Mouse (Mus musculus): ENCODE measurements around the gene Tbl1xr1. TPM values are rescaled to one million over a fixed set of nuclear protein-coding genes. Genes with fewer than 3 reads are reported as not detected.
A peak's percentile ranks its signal among the peaks of the same experiment; 100 is the strongest.

Gene Tbl1xr1
- polyA plus RNA-seq, 1 experiment from 2014 or later: 35.8 TPM

- Histone ChIP-seq H3K9ac (ENCODE audit: low read depth, low read length) (no peak overlapping the region), H3K27ac (ENCODE audit: low read depth, low read length) (no peak overlapping the region), H3K27me3 (ENCODE audit: control insufficient read depth, insufficient read depth, low read length) (no peaks in the 10 kb centered on the region), H3K9me3 (ENCODE audit: control insufficient read depth, low read length) (no peaks in the 10 kb centered on the region), H3K36me3 (ENCODE audit: control insufficient read depth, insufficient read depth, low read length) (no peaks in the 10 kb centered on the region), H3K4me1 (replicated peaks; ENCODE audit: control insufficient read depth, insufficient read depth, low read length) (no peaks in the 10 kb centered on the region), H3K4me2 (replicated peaks; ENCODE audit: low read depth, low read length) (no peak overlapping the region), H3K4me3 (ENCODE audit: low read depth, low read length) (no peak overlapping the region)
- WGBS: 80% methylated on average over 5 of the region's 5 CpGs
- ATAC-seq (ENCODE audit: low FRiP score): no peak
- DNase-seq (ENCODE audit: low spot score): no peak
Observed at GRCm38 (mm10) chr3:22126251-22126826, 49.9 kb downstream of the Tbl1xr1 start.

GRCm38 (mm10) chr3:22131277-22131676 lies 54.8 kb downstream of the Tbl1xr1 start:
- Histone ChIP-seq H3K4me2 (replicated peaks; ENCODE audit: low read depth, low read length) (no peak overlapping the region), H3K27me3 (ENCODE audit: control insufficient read depth, insufficient read depth, low read length) (no peaks in the 10 kb centered on the region), H3K9ac (ENCODE audit: low read depth, low read length) (no peak overlapping the region), H3K27ac (ENCODE audit: low read depth, low read length) (no peak overlapping the region), H3K4me3 (ENCODE audit: low read depth, low read length) (no peak overlapping the region), H3K36me3 (ENCODE audit: control insufficient read depth, insufficient read depth, low read length) (no peaks in the 10 kb centered on the region), H3K4me1 (replicated peaks; ENCODE audit: control insufficient read depth, insufficient read depth, low read length) (no peaks in the 10 kb centered on the region), H3K9me3 (ENCODE audit: control insufficient read depth, low read length) (no peaks in the 10 kb centered on the region)
- ATAC-seq (ENCODE audit: low FRiP score): no peak
- 88% methylated on average over 2 of the region's 2 CpGs for WGBS
- DNase-seq (ENCODE audit: low spot score): no peak

GRCm38 (mm10) chr3:22133626-22134025 lies 57.2 kb downstream of the Tbl1xr1 start:
- Histone ChIP-seq H3K9me3 (ENCODE audit: control insufficient read depth, low read length) (no peaks in the 10 kb centered on the region), H3K4me2 (replicated peaks; ENCODE audit: low read depth, low read length) (no peak overlapping the region), H3K36me3 (ENCODE audit: control insufficient read depth, insufficient read depth, low read length) (no peaks in the 10 kb centered on the region), H3K27ac (ENCODE audit: low read depth, low read length) (no peak overlapping the region), H3K27me3 (ENCODE audit: control insufficient read depth, insufficient read depth, low read length) (no peaks in the 10 kb centered on the region), H3K4me3 (ENCODE audit: low read depth, low read length) (no peak overlapping the region), H3K4me1 (replicated peaks; ENCODE audit: control insufficient read depth, insufficient read depth, low read length) (no peaks in the 10 kb centered on the region), H3K9ac (ENCODE audit: low read depth, low read length) (no peak overlapping the region)
- 92% methylated on average over 7 of the region's 7 CpGs for WGBS
- DNase-seq (ENCODE audit: low spot score): no peak
- no peak for ATAC-seq (ENCODE audit: low FRiP score)

GRCm38 (mm10) chr3:22137793-22138579 lies 61.5 kb downstream of the Tbl1xr1 start:
- no peaks in the 10 kb centered on the region for H3K27me3 ChIP-seq (ENCODE audit: control insufficient read depth, insufficient read depth, low read length)
- no peak overlapping the region for H3K27ac ChIP-seq (ENCODE audit: low read depth, low read length)
- DNase-seq (ENCODE audit: low spot score) (no peak), ATAC-seq (ENCODE audit: low FRiP score) (no peak)
- H3K4me1 ChIP-seq (replicated peaks; ENCODE audit: control insufficient read depth, insufficient read depth, low read length): no peaks in the 10 kb centered on the region
- no peaks in the 10 kb centered on the region for H3K9me3 ChIP-seq (ENCODE audit: control insufficient read depth, low read length)
- H3K4me2 ChIP-seq (replicated peaks; ENCODE audit: low read depth, low read length): no peak overlapping the region
- no peak overlapping the region for H3K9ac ChIP-seq (ENCODE audit: low read depth, low read length)
- H3K4me3 ChIP-seq (ENCODE audit: low read depth, low read length): no peak overlapping the region
- H3K36me3 ChIP-seq (ENCODE audit: control insufficient read depth, insufficient read depth, low read length): no peaks in the 10 kb centered on the region
- WGBS: 92% methylated on average over 9 of the region's 9 CpGs

- Histone ChIP-seq H3K27ac (ENCODE audit: low read depth, low read length) (no peak overlapping the region), H3K27me3 (ENCODE audit: control insufficient read depth, insufficient read depth, low read length) (no peaks in the 10 kb centered on the region), H3K9ac (ENCODE audit: low read depth, low read length) (no peak overlapping the region), H3K4me1 (replicated peaks; ENCODE audit: control insufficient read depth, insufficient read depth, low read length) (no peaks in the 10 kb centered on the region), H3K4me3 (ENCODE audit: low read depth, low read length) (no peak overlapping the region), H3K4me2 (replicated peaks; ENCODE audit: low read depth, low read length) (no peak overlapping the region), H3K9me3 (ENCODE audit: control insufficient read depth, low read length) (no peaks in the 10 kb centered on the region), H3K36me3 (ENCODE audit: control insufficient read depth, insufficient read depth, low read length) (no peaks in the 10 kb centered on the region)
- WGBS: 86% methylated on average over 2 of the region's 2 CpGs
- ATAC-seq (ENCODE audit: low FRiP score): no peak
- no peak for DNase-seq (ENCODE audit: low spot score)
Observed at GRCm38 (mm10) chr3:22138580-22139099, 62.2 kb downstream of the Tbl1xr1 start.

GRCm38 (mm10) chr3:22140111-22140658 lies 63.7 kb downstream of the Tbl1xr1 start:
- no peaks in the 10 kb centered on the region for H3K4me1 ChIP-seq (replicated peaks; ENCODE audit: control insufficient read depth, insufficient read depth, low read length)
- H3K9ac ChIP-seq (ENCODE audit: low read depth, low read length): no peak overlapping the region
- no peak overlapping the region for H3K27ac ChIP-seq (ENCODE audit: low read depth, low read length)
- no peak overlapping the region for H3K4me3 ChIP-seq (ENCODE audit: low read depth, low read length)
- no peak overlapping the region for H3K4me2 ChIP-seq (replicated peaks; ENCODE audit: low read depth, low read length)
- H3K9me3 ChIP-seq (ENCODE audit: control insufficient read depth, low read length): no peaks in the 10 kb centered on the region
- no peaks in the 10 kb centered on the region for H3K36me3 ChIP-seq (ENCODE audit: control insufficient read depth, insufficient read depth, low read length)
- DNase-seq (ENCODE audit: low spot score) (no peak), ATAC-seq (ENCODE audit: low FRiP score) (no peak)
- 83% methylated on average over 3 of the region's 3 CpGs for WGBS
- H3K27me3 ChIP-seq (ENCODE audit: control insufficient read depth, insufficient read depth, low read length): no peaks in the 10 kb centered on the region

GRCm38 (mm10) chr3:22141984-22142719 lies 65.7 kb downstream of the Tbl1xr1 start:
- WGBS: 86% methylated on average over 6 of the region's 6 CpGs
- Histone ChIP-seq H3K4me2 (replicated peaks; ENCODE audit: low read depth, low read length) (no peak overlapping the region), H3K9ac (ENCODE audit: low read depth, low read length) (no peak overlapping the region), H3K27ac (ENCODE audit: low read depth, low read length) (no peak overlapping the region), H3K4me1 (replicated peaks; ENCODE audit: control insufficient read depth, insufficient read depth, low read length) (no peaks in the 10 kb centered on the region), H3K36me3 (ENCODE audit: control insufficient read depth, insufficient read depth, low read length) (no peaks in the 10 kb centered on the region), H3K27me3 (ENCODE audit: control insufficient read depth, insufficient read depth, low read length) (no peaks in the 10 kb centered on the region), H3K4me3 (ENCODE audit: low read depth, low read length) (no peak overlapping the region), H3K9me3 (ENCODE audit: control insufficient read depth, low read length) (no peaks in the 10 kb centered on the region)
- ATAC-seq (ENCODE audit: low FRiP score) (no peak), DNase-seq (ENCODE audit: low spot score) (no peak)

GRCm38 (mm10) chr3:22142846-22143641 lies 66.6 kb downstream of the Tbl1xr1 start:
- no peaks in the 10 kb centered on the region for H3K36me3 ChIP-seq (ENCODE audit: control insufficient read depth, insufficient read depth, low read length)
- no peak for ATAC-seq (ENCODE audit: low FRiP score)
- peak; percentile 13 for DNase-seq (ENCODE audit: low spot score)
- H3K27ac ChIP-seq (ENCODE audit: low read depth, low read length): no peak overlapping the region
- H3K4me2 ChIP-seq (replicated peaks; ENCODE audit: low read depth, low read length): no peak overlapping the region
- WGBS: 78% methylated on average over 4 of the region's 5 CpGs
- no peak overlapping the region for H3K4me3 ChIP-seq (ENCODE audit: low read depth, low read length)
- H3K4me1 ChIP-seq (replicated peaks; ENCODE audit: control insufficient read depth, insufficient read depth, low read length): no peaks in the 10 kb centered on the region
- no peak overlapping the region for H3K9ac ChIP-seq (ENCODE audit: low read depth, low read length)
- no peaks in the 10 kb centered on the region for H3K9me3 ChIP-seq (ENCODE audit: control insufficient read depth, low read length)
- H3K27me3 ChIP-seq (ENCODE audit: control insufficient read depth, insufficient read depth, low read length): no peaks in the 10 kb centered on the region
